Mouse (Mus musculus) spleen, postnatal 0 days (tissue): ENCODE results near the gene Htr6. TPM values are rescaled to one million over a fixed set of nuclear protein-coding genes. Genes with fewer than 3 reads are reported as not detected.

ENCODE experiments used
- polyA plus RNA-seq: library from polyadenylated mRNA; unstranded; fragments of >200 nt; fragmentation: Nextera tagmentation; extraction: Ambion mirVana; gene quantifications from 2 replicates; pipeline ENCODE4 v1.2.1, GENCODE M21; 2015

Htr6 gene
- polyA plus RNA-seq, result not detected in 2 replicates

GRCm38 (mm10) chr4:139075041-139075711, at the start of gene Htr6:
Gene Htr6, minus strand, starts transcription at chr4:139075570.

GRCm38 (mm10) chr4:139092356-139093195, 17.2 kb upstream of the Htr6 start, which contains the start of gene Nbl1:
Gene Nbl1, minus strand, starts transcription at chr4:139092993.

Other genes starting within 250 kb of the Htr6 start
- gene Pla2g5, start 212.1 kb downstream of the Htr6 start, polyA plus RNA-seq, result 0.25 TPM in 1 of 2 replicates, not detected in the other
- not detected in 2 replicates for gene Gm13030, start 201.6 kb downstream of the Htr6 start, polyA plus RNA-seq
- not detected in 2 replicates for gene Pla2g2e, start 197.6 kb downstream of the Htr6 start, polyA plus RNA-seq
- 1.6 and 1.8 TPM in 2 replicates for gene Otud3, start 161.6 kb downstream of the Htr6 start, polyA plus RNA-seq
- gene Rnf186, start 108.5 kb downstream of the Htr6 start, polyA plus RNA-seq, result not detected in 2 replicates
- 3.2 and 3.9 TPM in 2 replicates for gene Tmco4, start 102.7 kb downstream of the Htr6 start, polyA plus RNA-seq
- 26.7 and 33.5 TPM in 2 replicates for gene Nbl1, start 17.4 kb upstream of the Htr6 start, polyA plus RNA-seq
- gene Minos1, start 55.5 kb upstream of the Htr6 start, polyA plus RNA-seq, result 465 and 495 TPM in 2 replicates
- 193 and 226 TPM in 2 replicates for gene Capzb, start 117.3 kb upstream of the Htr6 start, polyA plus RNA-seq
- 9.5 and 9.8 TPM in 2 replicates for gene Pqlc2, start 235.1 kb upstream of the Htr6 start, polyA plus RNA-seq
- 34.2 and 38.0 TPM in 2 replicates for gene Akr7a5, start 235.2 kb upstream of the Htr6 start, polyA plus RNA-seq